Mouse (Mus musculus): ENCODE data around the gene Tldc1.

GRCm38 (mm10) chr8:119778263-119778662, at the start of gene Tldc1:
- TF ChIP-seq CTCF (IDR thresholded peaks at IDR 0.05; ENCODE audit: low read depth) (no peak), EP300 (IDR thresholded peaks at IDR 0.05; ENCODE audit: low read depth) (no peak)

All from liver, embryonic 14.5 days (tissue).